Mouse (Mus musculus) lung, postnatal 36 days (tissue): ENCODE measurements around the gene Best1.

Experiments
- DNase-seq: peaks from one replicate; pipeline ENCODE4 v3.0.0; 2022; ENCODE audit warnings: mixed read lengths

Gene Best1

GRCm38 (mm10) chr19:10022414-10023303 lies 21.2 kb upstream of the Best1 start:
- peak; percentile 60 for DNase-seq

GRCm38 (mm10) chr19:10021981-10022380 lies 20.5 kb upstream of the Best1 start:
- no peak for DNase-seq

- no peak for DNase-seq
Measured at GRCm38 (mm10) chr19:10019214-10019760, 17.9 kb upstream of the Best1 start.

GRCm38 (mm10) chr19:10018527-10018818 lies 17.0 kb upstream of the Best1 start:
- no peak for DNase-seq

- peak; percentile 93 for DNase-seq
Measured at GRCm38 (mm10) chr19:10017637-10018526, 16.4 kb upstream of the Best1 start.

GRCm38 (mm10) chr19:10016151-10016550 lies 14.7 kb upstream of the Best1 start:
- DNase-seq = no peak

- DNase-seq = no peak
Measured at GRCm38 (mm10) chr19:10015442-10015841, 14.0 kb upstream of the Best1 start.

- DNase-seq = no peak
Measured at GRCm38 (mm10) chr19:10014824-10015223, 13.4 kb upstream of the Best1 start.

- no peak for DNase-seq
Measured at GRCm38 (mm10) chr19:10013913-10014312, 12.5 kb upstream of the Best1 start.

- DNase-seq = no peak
Measured at GRCm38 (mm10) chr19:10013348-10013747, 11.9 kb upstream of the Best1 start.

- peak; percentile 53 for DNase-seq
Measured at GRCm38 (mm10) chr19:10012827-10013278, 11.4 kb upstream of the Best1 start.

GRCm38 (mm10) chr19:10011408-10011807 lies 10.0 kb upstream of the Best1 start:
- DNase-seq = no peak

- no peak for DNase-seq
Measured at GRCm38 (mm10) chr19:10003696-10004095, 2.3 kb upstream of the Best1 start.

GRCm38 (mm10) chr19:10000330-10000729 lies 1.1 kb downstream of the Best1 start:
- DNase-seq = peak; percentile 82

GRCm38 (mm10) chr19:9998736-9999486 lies 2.5 kb downstream of the Best1 start:
- no peak for DNase-seq

GRCm38 (mm10) chr19:9998063-9998416 lies 3.4 kb downstream of the Best1 start:
- DNase-seq = no peak

GRCm38 (mm10) chr19:9997204-9998062 lies 4.0 kb downstream of the Best1 start:
- no peak for DNase-seq

GRCm38 (mm10) chr19:9993036-9993656 lies 8.3 kb downstream of the Best1 start:
- DNase-seq = peak; percentile 95

- no peak for DNase-seq
Measured at GRCm38 (mm10) chr19:9992011-9992958, 9.1 kb downstream of the Best1 start.

GRCm38 (mm10) chr19:9991304-9991703 lies 10.1 kb downstream of the Best1 start:
- DNase-seq = peak; percentile 92
